In genomic region chr7:80325292-80325868, GRCm38 (mm10) we compare ENCODE assay signal across 10 mouse cellular contexts. TPM values are rescaled to one million over a fixed set of nuclear protein-coding genes. Genes with fewer than 3 reads are reported as not detected.
DNase-seq lines count a peak whose midpoint lies in the region; ATAC-seq and TF ChIP-seq lines count a peak whose summit lies in the region.
"Had no signal": no experiment of that assay in that cellular context is flagged by ENCODE, and none has a peak within 500 bp of the region (broad histone marks: within the 10 kb centered on the region; RNA-seq: fewer than 3 reads in every experiment).

No protein-coding gene starts in this region.

- peak; percentile 54 for DNase-seq in cerebellum, adult 9-10 months
- DNase-seq in cerebellum, postnatal 10 days, result no peak
- no peak for DNase-seq in kidney, postnatal 0 days (ENCODE audit: low spot score)
- DNase-seq in MN1 (ENCODE audit: low spot score), result peak; percentile 43
- DNase-seq in thymus, postnatal 25 days, result no peak
- DNase-seq in cerebellum, adult 2 months, result no peak
- DNase-seq: cerebellum, adult 18-20 months; forebrain, postnatal 0 days had no signal

- TF ChIP-seq POLR2A in cerebellum, adult 2 months (IDR thresholded peaks at IDR 0.05; ENCODE audit: borderline replicate concordance, insufficient read depth, low read length), result no peak

- no peak overlapping the region for H3K9ac ChIP-seq in kidney, postnatal 0 days (ENCODE audit: low read depth, low read length)
- no peak overlapping the region for H3K9ac ChIP-seq in kidney, embryonic 14.5 days (ENCODE audit: low read depth, low read length)
- no peak overlapping the region for H3K9ac ChIP-seq in intestine, postnatal 0 days (ENCODE audit: low read depth, low read length)
- H3K9ac ChIP-seq: forebrain, postnatal 0 days had no signal

- H3K9me3 ChIP-seq in kidney, postnatal 0 days (replicated peaks; ENCODE audit: low read length), result no peaks in the 10 kb centered on the region
- H3K9me3 ChIP-seq in kidney, embryonic 14.5 days (ENCODE audit: control insufficient read depth, low read length), result no peaks in the 10 kb centered on the region
- no peaks in the 10 kb centered on the region for H3K9me3 ChIP-seq in intestine, postnatal 0 days (ENCODE audit: control insufficient read depth)

- H3K36me3 ChIP-seq in kidney, postnatal 0 days (ENCODE audit: insufficient read depth, low read length), result peaks cover 41% of the 10 kb centered on the region
- peaks cover 53% of the 10 kb centered on the region for H3K36me3 ChIP-seq in kidney, embryonic 14.5 days (ENCODE audit: control insufficient read depth, insufficient read depth, low read length)
- H3K36me3 ChIP-seq in intestine, postnatal 0 days (ENCODE audit: control insufficient read depth, insufficient read depth), result peaks cover 55% of the 10 kb centered on the region

- no peak overlapping the region for H3K4me3 ChIP-seq in kidney, postnatal 0 days (replicated peaks; ENCODE audit: low read depth, low read length)
- H3K4me3 ChIP-seq in kidney, embryonic 14.5 days (ENCODE audit: low read length), result no peak overlapping the region
- H3K4me3 ChIP-seq in intestine, postnatal 0 days (ENCODE audit: low read depth, low read length), result no peak overlapping the region
- H3K4me3 ChIP-seq in cerebellum, adult 2 months (replicated peaks; ENCODE audit: insufficient read depth, low read depth, low read length), result no peak overlapping the region

- 0 out of 2 replicates have a peak overlapping the region, but pooled peaks have one; percentile 74 for H3K27ac ChIP-seq in kidney, postnatal 0 days
- no peak overlapping the region for H3K27ac ChIP-seq in kidney, embryonic 14.5 days (ENCODE audit: low read depth, low read length)
- H3K27ac ChIP-seq in intestine, postnatal 0 days (ENCODE audit: low read depth, low read length), result peak overlapping the region; percentile 28
- no peak overlapping the region for H3K27ac ChIP-seq in cerebellum, adult 2 months (ENCODE audit: insufficient read depth, low read length)

- H3K4me2 ChIP-seq in kidney, postnatal 0 days (ENCODE audit: low read length), result no peak overlapping the region
- H3K4me2 ChIP-seq in kidney, embryonic 14.5 days (replicated peaks; ENCODE audit: low read depth, low read length), result no peak overlapping the region
- no peak overlapping the region for H3K4me2 ChIP-seq in intestine, postnatal 0 days (replicated peaks; ENCODE audit: low read depth)

- H3K27me3 ChIP-seq in kidney, postnatal 0 days (ENCODE audit: insufficient read depth, low read length), result no peaks in the 10 kb centered on the region
- no peaks in the 10 kb centered on the region for H3K27me3 ChIP-seq in kidney, embryonic 14.5 days (ENCODE audit: control insufficient read depth, insufficient read depth, low read length)
- H3K27me3 ChIP-seq in intestine, postnatal 0 days (replicated peaks; ENCODE audit: control insufficient read depth, insufficient read depth, low read length), result no peaks in the 10 kb centered on the region
- no peaks in the 10 kb centered on the region for H3K27me3 ChIP-seq in cerebellum, adult 2 months (ENCODE audit: control insufficient read depth, insufficient read depth, low read length)

- peaks cover 3% of the 10 kb centered on the region; the same call in 1 of the 2 replicates for H3K4me1 ChIP-seq in kidney, postnatal 0 days (replicated peaks; ENCODE audit: insufficient read depth, low read length)
- H3K4me1 ChIP-seq in kidney, embryonic 14.5 days (ENCODE audit: control insufficient read depth, insufficient read depth, low read length), result peaks cover 10% of the 10 kb centered on the region
- H3K4me1 ChIP-seq in intestine, postnatal 0 days (replicated peaks; ENCODE audit: control insufficient read depth, insufficient read depth, low read length), result no peaks in the 10 kb centered on the region
- H3K4me1 ChIP-seq in cerebellum, adult 2 months (ENCODE audit: control insufficient read depth, insufficient read depth, low read length), result peaks cover 8% of the 10 kb centered on the region

- no peak for TF ChIP-seq CTCF in kidney, postnatal 0 days (IDR thresholded peaks at IDR 0.05; ENCODE audit: low read depth)
- no peak for TF ChIP-seq CTCF in intestine, postnatal 0 days (IDR thresholded peaks at IDR 0.05; ENCODE audit: low read depth)
- TF ChIP-seq CTCF in cerebellum, adult 2 months (IDR thresholded peaks at IDR 0.05; ENCODE audit: borderline replicate concordance, insufficient read depth, low read depth, low read length), result no peak

- no peak for ATAC-seq in kidney, postnatal 0 days (replicated peaks; ENCODE audit: low FRiP score, low read depth)
- ATAC-seq in kidney, embryonic 14.5 days (ENCODE audit: low FRiP score, low TSS enrichment), result no peak
- ATAC-seq in intestine, postnatal 0 days, result no peak

- WGBS in kidney, postnatal 0 days, result 93% methylated on average over 16 of the region's 16 CpGs
- 88% methylated on average over 16 of the region's 16 CpGs for WGBS in kidney, embryonic 14.5 days
- WGBS in intestine, postnatal 0 days, result 90% methylated on average over 16 of the region's 16 CpGs
- WGBS in cerebellum, adult 2 months, result 88% methylated on average over 16 of the region's 16 CpGs

RNA-seq across cellular contexts. Expression of gene Rccd1, which starts 1.1 kb away (rescaled TPM):
- polyA plus RNA-seq in kidney, postnatal 0 days (2015; fragmentation: Nextera tagmentation; extraction: Ambion mirVana), result 3.7 and 4.3 TPM in 2 replicates
- polyA plus RNA-seq in kidney, embryonic 14.5 days (2014; fragmentation: Nextera tagmentation; extraction: Ambion mirVana), result 15.1 and 15.9 TPM in 2 replicates
- polyA plus RNA-seq in intestine, postnatal 0 days (2015; fragmentation: Nextera tagmentation; extraction: Ambion mirVana), result 3.2 and 4.4 TPM in 2 replicates
- 19.4 and 21.4 TPM in 2 replicates for polyA plus RNA-seq in cerebellum, adult 2 months (2012; rRNA removed)

RNA-seq across cellular contexts. Expression of gene Unc45a, which starts 15.4 kb away (rescaled TPM):
- 28.2 and 29.7 TPM in 2 replicates for polyA plus RNA-seq in kidney, postnatal 0 days (2015; fragmentation: Nextera tagmentation; extraction: Ambion mirVana)
- polyA plus RNA-seq in kidney, embryonic 14.5 days (2014; fragmentation: Nextera tagmentation; extraction: Ambion mirVana), result 17.8 and 27.8 TPM in 2 replicates
- polyA plus RNA-seq in intestine, postnatal 0 days (2015; fragmentation: Nextera tagmentation; extraction: Ambion mirVana), result 19.7 and 20.0 TPM in 2 replicates
- 81.8 and 97.8 TPM in 2 replicates for polyA plus RNA-seq in cerebellum, adult 2 months (2012; rRNA removed)

RNA-seq across cellular contexts. Expression of gene Hddc3, which starts 17.5 kb away (rescaled TPM):
- polyA plus RNA-seq in kidney, postnatal 0 days (2015; fragmentation: Nextera tagmentation; extraction: Ambion mirVana), result 20.2 and 21.5 TPM in 2 replicates
- 19.9 and 22.4 TPM in 2 replicates for polyA plus RNA-seq in kidney, embryonic 14.5 days (2014; fragmentation: Nextera tagmentation; extraction: Ambion mirVana)
- polyA plus RNA-seq in intestine, postnatal 0 days (2015; fragmentation: Nextera tagmentation; extraction: Ambion mirVana), result 8.3 and 8.8 TPM in 2 replicates
- polyA plus RNA-seq in cerebellum, adult 2 months (2012; rRNA removed), result 57.7 and 61.0 TPM in 2 replicates

RNA-seq across cellular contexts. Expression of gene Prc1, which starts 31.1 kb away (rescaled TPM):
- polyA plus RNA-seq in kidney, postnatal 0 days (2015; fragmentation: Nextera tagmentation; extraction: Ambion mirVana), result 53.8 and 59.6 TPM in 2 replicates
- 140 and 158 TPM in 2 replicates for polyA plus RNA-seq in kidney, embryonic 14.5 days (2014; fragmentation: Nextera tagmentation; extraction: Ambion mirVana)
- 32.5 TPM in 2 replicates for polyA plus RNA-seq in intestine, postnatal 0 days (2015; fragmentation: Nextera tagmentation; extraction: Ambion mirVana)
- 1.0 and 1.2 TPM in 2 replicates for polyA plus RNA-seq in cerebellum, adult 2 months (2012; rRNA removed)

RNA-seq across cellular contexts. Expression of gene Man2a2, which starts 45.8 kb away (rescaled TPM):
- 7.3 and 8.8 TPM in 2 replicates for polyA plus RNA-seq in kidney, postnatal 0 days (2015; fragmentation: Nextera tagmentation; extraction: Ambion mirVana)
- polyA plus RNA-seq in kidney, embryonic 14.5 days (2014; fragmentation: Nextera tagmentation; extraction: Ambion mirVana), result 11.9 and 17.2 TPM in 2 replicates
- 4.8 and 5.3 TPM in 2 replicates for polyA plus RNA-seq in intestine, postnatal 0 days (2015; fragmentation: Nextera tagmentation; extraction: Ambion mirVana)
- polyA plus RNA-seq in cerebellum, adult 2 months (2012; rRNA removed), result 167 and 188 TPM in 2 replicates

Comparison
In these comparisons a context has a peak if more than half of its experiments do, and no peak if none do; other contexts are left out.
1. DNase-seq: peak in cerebellum, adult 9-10 months (single experiment) and MN1 (single experiment); none in cerebellum, postnatal 10 days (0 of 2), kidney, postnatal 0 days (single experiment), thymus, postnatal 25 days (single experiment) and cerebellum, adult 2 months (0 of 2).
2. H3K27ac ChIP-seq: peak in kidney, postnatal 0 days (single experiment) and intestine, postnatal 0 days (single experiment); none in kidney, embryonic 14.5 days (single experiment) and cerebellum, adult 2 months (single experiment).